Mouse (Mus musculus) CH12.LX (cell line): Measurements from ENCODE around the gene Cldn18. TPM values are rescaled to one million over a fixed set of nuclear protein-coding genes. Genes with fewer than 3 reads are reported as not detected.

Experiments
- DNase-seq: peaks from one replicate; pipeline ENCODE4 v3.0.0-alpha.2; 2013; ENCODE audit errors: extremely low read depth
- H3K27ac ChIP-seq: 2 replicates; pipeline ENCODE4 v1.5.1; 2012; ENCODE audit warnings: low read depth, mild to moderate bottlenecking, control low read depth, moderate library complexity; ENCODE audit not compliant: insufficient read depth
- H3K27me3 ChIP-seq: replicated peaks from 2 replicates; pipeline ENCODE3; 2012; ENCODE audit warnings: inconsistent platforms
- H3K36me3 ChIP-seq, 2 experiments: replicated peaks in 1 of 2; 2 replicates each; pipeline versions ENCODE3 to v1.6.1; 2012; ENCODE audit warnings: inconsistent platforms in 1 of 2, low read length in 1 of 2, mild to moderate bottlenecking in 1 of 2, mixed read lengths in 1 of 2, moderate library complexity in 1 of 2; ENCODE audit not compliant: control insufficient read depth in 1 of 2, insufficient read depth in 1 of 2
- H3K4me1 ChIP-seq, 2 experiments: 2 replicates each; pipeline ENCODE4 v1.6.1; 2012; ENCODE audit warnings: inconsistent platforms in 1 of 2, moderate library complexity in 1 of 2; ENCODE audit not compliant: insufficient read depth in 2 of 2, control insufficient read depth in 1 of 2
- H3K4me2 ChIP-seq: 2 replicates; pipeline ENCODE4 v1.6.1; 2012; ENCODE audit warnings: low read depth, mild to moderate bottlenecking, control low read depth; ENCODE audit not compliant: poor library complexity, insufficient read depth, severe bottlenecking
- H3K4me3 ChIP-seq, 3 experiments: fragments of 150-350 bp in 1 of 3; sonication (generic) in 1 of 3; replicated peaks in 1 of 3; 2 replicates each; pipeline versions ENCODE3 to v1.5.1; 2011 to 2012; ENCODE audit warnings: low read depth in 2 of 3, low read length in 2 of 3, mild to moderate bottlenecking in 2 of 3, moderate library complexity in 2 of 3, control low read depth in 1 of 3, improper control_type of control experiment in 1 of 3, inconsistent platforms in 1 of 3, mixed read lengths in 1 of 3; ENCODE audit not compliant: poor library complexity in 1 of 3
- H3K79me2 ChIP-seq: replicated peaks from 2 replicates; pipeline ENCODE4 v1.6.1; 2012; ENCODE audit warnings: mild to moderate bottlenecking, moderate library complexity; ENCODE audit not compliant: control insufficient read depth, poor library complexity, insufficient read depth, severe bottlenecking; ENCODE audit errors: extremely low read depth
- H3K9ac ChIP-seq: 2 replicates; pipeline ENCODE4 v1.6.1; 2012; ENCODE audit warnings: low read depth, mild to moderate bottlenecking, control low read depth, moderate library complexity; ENCODE audit not compliant: insufficient read depth
- H3K9me3 ChIP-seq: replicated peaks from 2 replicates; pipeline ENCODE3; 2012; ENCODE audit warnings: low read length, inconsistent platforms, mixed read lengths
- BHLHE40 ChIP-seq: IDR thresholded peaks from 2 replicates; pipeline ENCODE4 v1.6.1; 2011; ENCODE audit warnings: mild to moderate bottlenecking, low read depth, low read length, improper control_type of control experiment
- CHD1 ChIP-seq: IDR thresholded peaks from 2 replicates; pipeline ENCODE4 v1.6.1; 2012; ENCODE audit warnings: low read depth, low read length, improper control_type of control experiment, inconsistent platforms
- CHD2 ChIP-seq: IDR thresholded peaks from 2 replicates; pipeline ENCODE4 v1.6.1; 2011; ENCODE audit warnings: low read length, improper control_type of control experiment
- E2F4 ChIP-seq: IDR thresholded peaks from 2 replicates; pipeline ENCODE4 v1.6.1; 2011; ENCODE audit warnings: low read depth, low read length, improper control_type of control experiment; ENCODE audit not compliant: insufficient replicate concordance
- EP300 ChIP-seq: IDR thresholded peaks from 2 replicates; pipeline ENCODE4 v1.6.1; 2011; ENCODE audit warnings: low read length, improper control_type of control experiment
- ETS1 ChIP-seq: conservative IDR thresholded peaks from 2 replicates; pipeline ENCODE4 v1.6.1; 2012; ENCODE audit warnings: low read depth, mild to moderate bottlenecking, inconsistent platforms, low read length, improper control_type of control experiment, moderate library complexity
- HCFC1 ChIP-seq: IDR thresholded peaks from 2 replicates; pipeline ENCODE4 v1.6.1; 2012; ENCODE audit warnings: low read depth, mild to moderate bottlenecking, inconsistent platforms, low read length, improper control_type of control experiment
- IRF4 ChIP-seq: IDR thresholded peaks from 2 replicates; pipeline ENCODE4 v1.6.1; 2014; ENCODE audit warnings: low read depth, mild to moderate bottlenecking, inconsistent platforms, low read length, improper control_type of control experiment
- JUN ChIP-seq: IDR thresholded peaks from 2 replicates; pipeline ENCODE4 v1.6.1; 2011; ENCODE audit warnings: low read depth, mild to moderate bottlenecking, low read length, improper control_type of control experiment, moderate library complexity; ENCODE audit not compliant: insufficient read depth
- MAFK ChIP-seq: IDR thresholded peaks from 2 replicates; pipeline ENCODE4 v1.6.1; 2011; ENCODE audit warnings: low read length, improper control_type of control experiment; ENCODE audit not compliant: insufficient replicate concordance
- MAX ChIP-seq: IDR thresholded peaks from 2 replicates; pipeline ENCODE4 v1.6.1; 2011; ENCODE audit warnings: low read length, improper control_type of control experiment
- MEF2A ChIP-seq: IDR thresholded peaks from 2 replicates; pipeline ENCODE4 v1.6.1; 2014; ENCODE audit warnings: low read depth, mild to moderate bottlenecking, inconsistent platforms, low read length, improper control_type of control experiment, borderline replicate concordance
- MXI1 ChIP-seq: IDR thresholded peaks from 2 replicates; pipeline ENCODE4 v1.6.1; 2011; ENCODE audit warnings: mild to moderate bottlenecking, low read depth, low read length, improper control_type of control experiment
- POLR2AphosphoS2 ChIP-seq: IDR thresholded peaks from 2 replicates; pipeline ENCODE4 v1.6.1; 2011; ENCODE audit warnings: low read depth, low read length, improper control_type of control experiment
- SMC3 ChIP-seq: IDR thresholded peaks from 2 replicates; pipeline ENCODE4 v1.6.1; 2011; ENCODE audit warnings: low read depth, low read length, improper control_type of control experiment
- TCF12 ChIP-seq: IDR thresholded peaks from 2 replicates; pipeline ENCODE4 v1.6.1; 2014; ENCODE audit warnings: low read depth, mild to moderate bottlenecking, inconsistent platforms, low read length, improper control_type of control experiment
- UBTF ChIP-seq: IDR thresholded peaks from 2 replicates; pipeline ENCODE4 v1.6.1; 2012; ENCODE audit warnings: low read depth, mild to moderate bottlenecking, inconsistent platforms, low read length, improper control_type of control experiment, moderate library complexity
- USF2 ChIP-seq: conservative IDR thresholded peaks from 2 replicates; pipeline ENCODE4 v1.6.1; 2011; ENCODE audit warnings: low read depth, low read length, improper control_type of control experiment
- ZC3H11A ChIP-seq: IDR thresholded peaks from 2 replicates; pipeline ENCODE4 v1.6.1; 2012; ENCODE audit warnings: low read depth, mild to moderate bottlenecking, inconsistent platforms, low read length, improper control_type of control experiment
- ZKSCAN1 ChIP-seq: IDR thresholded peaks from 2 replicates; pipeline ENCODE4 v1.6.1; 2012; ENCODE audit warnings: low read depth, inconsistent platforms, low read length, improper control_type of control experiment, borderline replicate concordance
- dilution Hi-C: fragments of 300-500 bp; cut with MboI; formaldehyde crosslinking; loops from 2 replicates; pipeline ENCODE4 v1.14.3; 2020; ENCODE audit warnings: low sequenced_read_pairs; ENCODE audit not compliant: extremely low pct_unique_long_range_greater_than_20kb, extremely low pct_ligation_motif_present
- in situ Hi-C: fragments of 300-500 bp; cut with MboI; formaldehyde crosslinking; loops from 3 replicates; pipeline ENCODE4 v1.14.3; 2019; ENCODE audit warnings: low sequenced_read_pairs, low pct_ligation_motif_present, low pct_unique_long_range_greater_than_20kb, mixed read lengths
- polyA plus RNA-seq: library from polyadenylated mRNA; unstranded; fragments of >175 nt; gene quantifications from 2 replicates; pipeline ENCODE4 v1.2.1, GENCODE M21; 2012; ENCODE audit warnings: low read depth; ENCODE audit not compliant: insufficient read length
- total RNA-seq, 2 experiments: library from RNA; depleted of rRNA; stranded (reverse); fragments of 300-350 nt in 1 of 2; fragments of >200 nt in 1 of 2; gene quantifications; 2 replicates each; pipeline ENCODE4 v1.2.3; 2012 to 2014

The Cldn18 gene
- total and polyA plus RNA-seq, 3 experiments, result not detected

GRCm38 (mm10) chr9:99660756-99661155, 56.3 kb downstream of the Cldn18 start:
- peaks cover 30% of the 10 kb centered on the region for H3K27me3 ChIP-seq
- H3K9ac ChIP-seq, result no peak overlapping the region
- no peak overlapping the region for H3K27ac ChIP-seq
- H3K4me2 ChIP-seq, result no peak overlapping the region
- no peak for DNase-seq
- peaks cover 0 to 5% of the 10 kb centered on the region in 2 experiments; a peak in 1 of 4 replicates for H3K4me1 ChIP-seq
- H3K9me3 ChIP-seq, result no peaks in the 10 kb centered on the region
- dilution Hi-C loops, result no loop called here
- TF ChIP-seq EP300, result no peak
- no peak for TF ChIP-seq HCFC1
- no peak for TF ChIP-seq MAFK
- TF ChIP-seq UBTF, result no peak
- TF ChIP-seq MAX, result no peak
- in situ Hi-C loops, result loop anchor here (10.0 kb wide), 1 partner anchor 206 kb away; the partner anchor contains the start of gene Nme9
- no peak overlapping the region for H3K4me3 ChIP-seq
- no peaks in the 10 kb centered on the region for H3K36me3 ChIP-seq
- H3K79me2 ChIP-seq, result no peaks in the 10 kb centered on the region

- TF ChIP-seq MEF2A (no peak), IRF4 (no peak), MAFK (no peak), POLR2AphosphoS2 (no peak), UBTF (no peak), MAX (no peak), HCFC1 (no peak), ETS1 (no peak), CHD1 (no peak), SMC3 (no peak), JUN (no peak), USF2 (no peak), EP300 (no peak), MXI1 (no peak), E2F4 (no peak), TCF12 (no peak), CHD2 (no peak), ZKSCAN1 (no peak), BHLHE40 (no peak), ZC3H11A (no peak)
- Histone ChIP-seq H3K4me2 (no peak overlapping the region), H3K4me3 (no peak overlapping the region), H3K4me1 (no peaks in the 10 kb centered on the region), H3K79me2 (no peaks in the 10 kb centered on the region), H3K9ac (no peak overlapping the region), H3K9me3 (no peaks in the 10 kb centered on the region), H3K36me3 (no peaks in the 10 kb centered on the region), H3K27me3 (peaks cover 6% of the 10 kb centered on the region), H3K27ac (no peak overlapping the region)
- dilution Hi-C loops (no loop called here), in situ Hi-C loops (no loop called here)
- DNase-seq, result no peak
Measured at GRCm38 (mm10) chr9:99646102-99646501, 71.0 kb downstream of the Cldn18 start.
